In genomic region chr2:141913894-141914293, GRCm38 (mm10) we compare ENCODE assay signal across 29 mouse cellular contexts.
DNase-seq lines count a peak whose midpoint lies in the region; ATAC-seq and TF ChIP-seq lines count a peak whose summit lies in the region.
"Had no signal": no experiment of that assay in that cellular context is flagged by ENCODE, and none has a peak within 500 bp of the region (broad histone marks: within the 10 kb centered on the region; RNA-seq: fewer than 3 reads in every experiment).

No protein-coding gene starts in this region.

- H3K9me3 ChIP-seq in forebrain, embryonic 15.5 days = no peaks in the 10 kb centered on the region
- no peaks in the 10 kb centered on the region for H3K9me3 ChIP-seq in forebrain, embryonic 11.5 days (ENCODE audit: control insufficient read depth, low read length)
- H3K9me3 ChIP-seq in midbrain, embryonic 14.5 days (ENCODE audit: control insufficient read depth, low read length) = no peaks in the 10 kb centered on the region
- H3K9me3 ChIP-seq in midbrain, embryonic 15.5 days = no peaks in the 10 kb centered on the region
- no peaks in the 10 kb centered on the region for H3K9me3 ChIP-seq in forebrain, postnatal 0 days (ENCODE audit: low read length)
- H3K9me3 ChIP-seq: embryonic facial prominence, embryonic 12.5 days; limb, embryonic 10.5 days; limb, embryonic 15.5 days had no signal

- no peak for TF ChIP-seq CTCF in forebrain, postnatal 0 days (IDR thresholded peaks at IDR 0.05; ENCODE audit: low read depth)

- no peak overlapping the region for H3K9ac ChIP-seq in forebrain, embryonic 15.5 days (replicated peaks)
- no peak overlapping the region for H3K9ac ChIP-seq in forebrain, embryonic 11.5 days (ENCODE audit: low read length)
- no peak overlapping the region for H3K9ac ChIP-seq in midbrain, embryonic 14.5 days (replicated peaks; ENCODE audit: low read length)
- H3K9ac ChIP-seq in midbrain, embryonic 15.5 days = no peak overlapping the region
- no peak overlapping the region for H3K9ac ChIP-seq in forebrain, postnatal 0 days
- H3K9ac ChIP-seq: embryonic facial prominence, embryonic 12.5 days; limb, embryonic 15.5 days; liver, embryonic 14.5 days had no signal

- WGBS in forebrain, embryonic 15.5 days = 27% methylated on average over 6 of the region's 6 CpGs
- WGBS in forebrain, embryonic 11.5 days = 75% methylated on average over 6 of the region's 6 CpGs
- WGBS in midbrain, embryonic 14.5 days = 61% methylated on average over 6 of the region's 6 CpGs
- 43% methylated on average over 6 of the region's 6 CpGs for WGBS in midbrain, embryonic 15.5 days
- 30% methylated on average over 6 of the region's 6 CpGs for WGBS in forebrain, postnatal 0 days

- ATAC-seq in forebrain, embryonic 15.5 days (replicated peaks) = peak; percentile 35; the same call in 1 of the 2 replicates
- no peak for ATAC-seq in forebrain, embryonic 11.5 days (replicated peaks; ENCODE audit: low FRiP score)
- ATAC-seq in midbrain, embryonic 14.5 days (ENCODE audit: low FRiP score, low TSS enrichment) = no peak
- no peak; the same call in 1 of the 2 replicates for ATAC-seq in midbrain, embryonic 15.5 days (replicated peaks)
- ATAC-seq in forebrain, postnatal 0 days = peak; percentile 12
- ATAC-seq: intestine, embryonic 16.5 days; Patski had no signal

- no peaks in the 10 kb centered on the region for H3K36me3 ChIP-seq in forebrain, embryonic 15.5 days
- H3K36me3 ChIP-seq in forebrain, embryonic 11.5 days (ENCODE audit: control insufficient read depth, insufficient read depth, low read length) = no peaks in the 10 kb centered on the region
- no peaks in the 10 kb centered on the region for H3K36me3 ChIP-seq in midbrain, embryonic 14.5 days (ENCODE audit: control insufficient read depth, insufficient read depth, low read length)
- H3K36me3 ChIP-seq in midbrain, embryonic 15.5 days (replicated peaks) = no peaks in the 10 kb centered on the region
- no peaks in the 10 kb centered on the region for H3K36me3 ChIP-seq in forebrain, postnatal 0 days (ENCODE audit: insufficient read depth)
- H3K36me3 ChIP-seq: embryonic facial prominence, embryonic 12.5 days; limb, embryonic 10.5 days; limb, embryonic 15.5 days had no signal

- H3K4me3 ChIP-seq in forebrain, embryonic 15.5 days = no peak overlapping the region
- H3K4me3 ChIP-seq in forebrain, embryonic 11.5 days (ENCODE audit: low read depth, low read length) = no peak overlapping the region
- no peak overlapping the region for H3K4me3 ChIP-seq in midbrain, embryonic 14.5 days (replicated peaks; ENCODE audit: low read depth, low read length)
- no peak overlapping the region for H3K4me3 ChIP-seq in midbrain, embryonic 15.5 days
- H3K4me3 ChIP-seq in forebrain, postnatal 0 days (ENCODE audit: low read depth, low read length) = no peak overlapping the region
- H3K4me3 ChIP-seq: embryonic facial prominence, embryonic 12.5 days; limb, embryonic 10.5 days; limb, embryonic 15.5 days had no signal

- no peaks in the 10 kb centered on the region for H3K27me3 ChIP-seq in forebrain, embryonic 15.5 days
- H3K27me3 ChIP-seq in forebrain, embryonic 11.5 days (ENCODE audit: control insufficient read depth, insufficient read depth, low read length) = no peaks in the 10 kb centered on the region
- no peaks in the 10 kb centered on the region for H3K27me3 ChIP-seq in midbrain, embryonic 14.5 days (ENCODE audit: control insufficient read depth, insufficient read depth, low read length)
- H3K27me3 ChIP-seq in midbrain, embryonic 15.5 days (replicated peaks) = no peaks in the 10 kb centered on the region
- H3K27me3 ChIP-seq in forebrain, postnatal 0 days (ENCODE audit: insufficient read depth, low read length) = no peaks in the 10 kb centered on the region
- H3K27me3 ChIP-seq: embryonic facial prominence, embryonic 12.5 days; limb, embryonic 15.5 days had no signal

- no peak overlapping the region for H3K4me2 ChIP-seq in forebrain, embryonic 15.5 days (replicated peaks)
- H3K4me2 ChIP-seq in forebrain, embryonic 11.5 days (ENCODE audit: low read depth, low read length, severe bottlenecking) = no peak overlapping the region
- no peak overlapping the region for H3K4me2 ChIP-seq in midbrain, embryonic 14.5 days (ENCODE audit: low read length)
- no peak overlapping the region for H3K4me2 ChIP-seq in midbrain, embryonic 15.5 days
- no peak overlapping the region for H3K4me2 ChIP-seq in forebrain, postnatal 0 days (ENCODE audit: low read depth)
- H3K4me2 ChIP-seq: embryonic facial prominence, embryonic 12.5 days; limb, embryonic 15.5 days had no signal

- peaks cover 12% of the 10 kb centered on the region for H3K4me1 ChIP-seq in forebrain, embryonic 15.5 days
- H3K4me1 ChIP-seq in forebrain, embryonic 11.5 days (replicated peaks; ENCODE audit: control insufficient read depth, insufficient read depth, low read length) = no peaks in the 10 kb centered on the region
- H3K4me1 ChIP-seq in midbrain, embryonic 14.5 days (ENCODE audit: control insufficient read depth, insufficient read depth, low read length) = 0 out of 2 replicates have a peak, but pooled peaks cover 4% of the 10 kb centered on the region
- peaks cover 4% of the 10 kb centered on the region; the same call in 1 of the 2 replicates for H3K4me1 ChIP-seq in midbrain, embryonic 15.5 days
- peaks cover 4% of the 10 kb centered on the region; the same call in 1 of the 2 replicates for H3K4me1 ChIP-seq in forebrain, postnatal 0 days (ENCODE audit: insufficient read depth)
- H3K4me1 ChIP-seq: embryonic facial prominence, embryonic 12.5 days; limb, embryonic 15.5 days had no signal

- intact Hi-C loops in left cerebral cortex, postnatal 14 days (cut with DNase I) = no loop called here

- DNase-seq in forebrain, embryonic 11.5 days (ENCODE audit: low spot score) = no peak
- DNase-seq in midbrain, embryonic 14.5 days = peak; percentile 6
- peak; percentile 21 for DNase-seq in forebrain, postnatal 0 days
- no peak for DNase-seq in left cerebral cortex, postnatal 14 days (ENCODE audit: low spot score in 2 of 2)
- DNase-seq in thymus, postnatal 14 days = no peak
- DNase-seq: adrenal gland, postnatal 10 days; cerebellum, adult 11 months; cerebellum, adult 9-11 months; embryo, embryonic 11 days; gastrocnemius, postnatal 10 days; heart, postnatal 14 days; kidney, adult 8-10 months; kidney, postnatal 4 days; lung, adult 2 months; lung, postnatal 10 days; right cerebral cortex, postnatal 4 days; thymus, adult 18-20 months; thymus, postnatal 36 days had no signal

- H3K27ac ChIP-seq in forebrain, embryonic 15.5 days (replicated peaks) = peak overlapping the region; percentile 35; the same call in 1 of the 2 replicates
- no peak overlapping the region for H3K27ac ChIP-seq in forebrain, embryonic 11.5 days (ENCODE audit: low read depth, low read length)
- H3K27ac ChIP-seq in midbrain, embryonic 14.5 days (replicated peaks; ENCODE audit: low read depth, low read length) = no peak overlapping the region
- no peak overlapping the region for H3K27ac ChIP-seq in midbrain, embryonic 15.5 days
- no peak overlapping the region for H3K27ac ChIP-seq in forebrain, postnatal 0 days (ENCODE audit: low read depth, low read length)
- H3K27ac ChIP-seq: embryonic facial prominence, embryonic 12.5 days; kidney, postnatal 0 days; limb, embryonic 10.5 days; limb, embryonic 15.5 days; liver, embryonic 14.5 days; macrophage; stomach, postnatal 0 days had no signal

Comparison
In these comparisons a context has a peak if more than half of its experiments do, and no peak if none do; other contexts are left out.
1. ATAC-seq: peak in forebrain, embryonic 15.5 days (single experiment) and forebrain, postnatal 0 days (single experiment); none in forebrain, embryonic 11.5 days (single experiment), midbrain, embryonic 14.5 days (single experiment) and midbrain, embryonic 15.5 days (single experiment).
2. DNase-seq: peak in midbrain, embryonic 14.5 days (single experiment) and forebrain, postnatal 0 days (single experiment); none in forebrain, embryonic 11.5 days (single experiment), left cerebral cortex, postnatal 14 days (0 of 2) and thymus, postnatal 14 days (single experiment).